Mouse (Mus musculus): ENCODE data around the gene Ipo8.

The Ipo8 gene

GRCm38 (mm10) chr6:148830748-148831727 lies at the start of gene Ipo8:
Ipo8 (minus strand) TSS chr6:148831467.
- peak; percentile 93 to 98 for DNase-seq (ENCODE audit: low spot score in 2 of 2)

- DNase-seq (ENCODE audit: low spot score in 2 of 2): no peak
These were observed 42.6 kb upstream of the Ipo8 start for GRCm38 (mm10) chr6:148873911-148874310.

- no peak for DNase-seq (ENCODE audit: low spot score in 2 of 2)
These were observed 14.4 kb upstream of the Ipo8 start for GRCm38 (mm10) chr6:148845629-148846028.

- no peak for DNase-seq (ENCODE audit: low spot score in 2 of 2)
These were observed 10.5 kb upstream of the Ipo8 start for GRCm38 (mm10) chr6:148841760-148842159.

- no peak for DNase-seq (ENCODE audit: low spot score in 2 of 2)
These were observed 7.2 kb upstream of the Ipo8 start for GRCm38 (mm10) chr6:148838460-148838859.

GRCm38 (mm10) chr6:148831728-148832121 lies 458 bp upstream of the Ipo8 start:
- DNase-seq (ENCODE audit: low spot score in 2 of 2): no peak

GRCm38 (mm10) chr6:148830355-148830747 lies 916 bp downstream of the Ipo8 start:
- DNase-seq (ENCODE audit: low spot score in 2 of 2): no peak

GRCm38 (mm10) chr6:148826119-148826518 lies 5.1 kb downstream of the Ipo8 start:
- no peak for DNase-seq (ENCODE audit: low spot score in 2 of 2)

- DNase-seq (ENCODE audit: low spot score in 2 of 2): no peak
These were observed 12.5 kb downstream of the Ipo8 start for GRCm38 (mm10) chr6:148818624-148819343.

- DNase-seq (ENCODE audit: low spot score in 2 of 2): no peak
These were observed 14.5 kb downstream of the Ipo8 start for GRCm38 (mm10) chr6:148816751-148817150.

GRCm38 (mm10) chr6:148811117-148811516 lies 20.1 kb downstream of the Ipo8 start:
- no peak for DNase-seq (ENCODE audit: low spot score in 2 of 2)

- DNase-seq (ENCODE audit: low spot score in 2 of 2): no peak
These were observed 31.5 kb downstream of the Ipo8 start for GRCm38 (mm10) chr6:148799773-148800172.

- peak in 1 of 2 experiments; percentile 3 for DNase-seq (ENCODE audit: low spot score in 2 of 2)
These were observed 36.1 kb downstream of the Ipo8 start for GRCm38 (mm10) chr6:148795145-148795544.

GRCm38 (mm10) chr6:148789010-148789673 lies 42.1 kb downstream of the Ipo8 start:
- no peak for DNase-seq (ENCODE audit: low spot score in 2 of 2)

- DNase-seq (ENCODE audit: low spot score in 2 of 2): no peak
These were observed 45.1 kb downstream of the Ipo8 start for GRCm38 (mm10) chr6:148786186-148786585.

GRCm38 (mm10) chr6:148784418-148784817 lies 46.8 kb downstream of the Ipo8 start:
- DNase-seq (ENCODE audit: low spot score in 2 of 2): no peak

- no peak for DNase-seq (ENCODE audit: low spot score in 2 of 2)
These were observed 55.0 kb downstream of the Ipo8 start for GRCm38 (mm10) chr6:148776236-148776635.

GRCm38 (mm10) chr6:148771423-148771822 lies 59.8 kb downstream of the Ipo8 start:
- no peak for DNase-seq (ENCODE audit: low spot score in 2 of 2)

GRCm38 (mm10) chr6:148768419-148768818 lies 62.8 kb downstream of the Ipo8 start:
- DNase-seq (ENCODE audit: low spot score in 2 of 2): no peak

- no peak for DNase-seq (ENCODE audit: low spot score in 2 of 2)
These were observed 64.0 kb downstream of the Ipo8 start for GRCm38 (mm10) chr6:148767228-148767627.

GRCm38 (mm10) chr6:148761967-148762712 lies 69.1 kb downstream of the Ipo8 start:
- DNase-seq (ENCODE audit: low spot score in 2 of 2): no peak
